Mouse (Mus musculus): ENCODE results near the gene Cttnbp2. TPM values are rescaled to one million over a fixed set of nuclear protein-coding genes. Genes with fewer than 3 reads are reported as not detected.

Cttnbp2 gene
- polyA plus RNA-seq (2015; fragmentation: Nextera tagmentation; extraction: Ambion mirVana): 37.6 and 47.3 TPM in 2 replicates

GRCm38 (mm10) chr6:18514480-18515352 lies at the start of gene Cttnbp2:
TSS of gene Cttnbp2 (minus strand) at chr6:18514843.

Small RNA genes within 50 kb of the gene (microRNA-seq; reads per million reads assigned to microRNA genes)
- gene Gm26233: not detected

Data from neural tube, postnatal 0 days (tissue).